Mouse (Mus musculus): ENCODE data around the gene C2.

DNA sequence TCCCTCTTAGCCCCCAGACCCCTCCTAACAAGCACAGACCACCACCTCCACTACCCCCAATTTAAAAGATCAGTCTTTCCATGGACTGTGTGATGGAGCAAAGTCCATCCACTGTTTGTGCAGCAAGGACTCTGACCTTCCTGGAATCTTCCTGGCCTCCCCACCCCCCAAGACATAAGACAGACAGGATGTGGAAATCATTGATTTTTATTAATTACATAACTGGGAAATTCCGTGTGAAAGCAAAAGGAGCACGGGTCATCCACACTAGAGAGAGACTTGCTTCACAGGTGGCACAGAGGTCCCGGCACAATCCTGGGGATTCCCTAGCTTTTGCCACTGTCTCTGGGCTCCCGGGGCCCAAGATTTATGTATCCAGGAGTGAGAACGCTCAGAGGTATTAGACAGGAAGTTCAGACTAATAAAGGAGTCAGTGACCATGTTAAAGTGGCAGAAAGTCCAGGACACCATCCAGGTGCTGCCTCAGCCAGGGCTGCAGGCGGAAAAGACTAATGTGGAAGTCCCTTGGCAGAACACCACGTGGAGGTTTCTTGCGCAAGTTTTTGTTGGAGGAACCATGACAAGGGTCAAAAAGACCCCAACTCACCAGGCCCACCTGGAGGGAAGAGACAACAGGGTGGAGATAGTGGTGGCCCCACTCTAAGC, 35.5 kb downstream of the C2 start, which contains the start of gene Cfb:
- TF ChIP-seq GATA2 (IDR thresholded peaks at IDR 0.05; ENCODE audit: borderline replicate concordance, low read depth, low read length) (no peak), CTCF (IDR thresholded peaks at IDR 0.05; ENCODE audit: low read depth, low read length) (no peak)

Measured in G1E (cell line).